Mouse (Mus musculus) kidney, postnatal 4 days (tissue): ENCODE measurements around the gene Arnt.
"Not testable (repeated sequence)": the region's sequence is repeated elsewhere in the genome, so short reads cannot be mapped to it uniquely, and the experiment has no call there.

Source experiments
- DNase-seq, 2 experiments: peaks; one replicate each; pipeline ENCODE4 v3.0.0; 2021; ENCODE audit warnings: mixed read lengths in 2 of 2

The Arnt gene

DNA sequence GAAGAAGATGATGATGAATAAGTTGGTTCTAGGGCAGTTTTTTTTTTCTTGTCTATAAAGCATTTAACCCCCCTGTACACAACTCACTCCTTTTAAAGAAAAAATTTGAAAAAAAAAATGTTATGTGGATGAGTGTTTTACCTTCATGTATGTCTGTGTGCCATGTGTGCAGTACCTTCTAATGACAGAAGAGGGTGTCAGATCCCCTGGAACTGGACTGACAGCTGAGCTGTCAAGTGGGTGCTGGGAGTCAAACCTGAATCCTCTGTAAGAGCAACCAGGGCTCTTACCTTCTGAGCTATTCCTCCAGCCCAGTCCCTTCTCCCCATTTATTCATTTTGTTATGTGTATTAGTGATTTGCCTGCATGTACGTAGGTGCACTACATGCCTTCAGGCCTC, 96.8 kb downstream of the Arnt start:
- no peak for DNase-seq

- DNase-seq: no peak
Observed at GRCm38 (mm10) chr3:95533364-95533763, 99.2 kb downstream of the Arnt start.

- no peak for DNase-seq
Observed at GRCm38 (mm10) chr3:95534927-95535326, 100.7 kb downstream of the Arnt start.

DNA sequence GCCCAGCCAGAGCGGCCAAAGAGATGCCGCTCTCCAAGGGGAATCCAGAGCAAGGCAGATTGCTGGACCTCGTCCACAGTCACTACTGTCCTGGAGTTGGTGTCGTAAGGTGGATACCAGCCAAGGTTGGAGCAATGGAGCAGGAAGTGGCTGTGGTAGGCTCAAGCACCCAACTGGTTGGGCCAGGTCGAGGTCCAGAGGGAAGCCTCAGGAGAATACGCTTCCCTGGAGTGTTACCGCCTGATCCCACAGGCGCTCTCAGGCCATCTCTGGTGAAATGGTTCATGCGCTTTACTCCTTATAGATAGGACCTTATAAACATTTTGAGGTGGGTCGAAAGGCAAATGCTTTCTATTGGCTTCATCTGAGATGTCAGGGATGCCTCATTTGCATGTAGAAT, 104.7 kb downstream of the Arnt start:
- no peak for DNase-seq

- no peak for DNase-seq
Observed at GRCm38 (mm10) chr3:95539837-95540236, 105.6 kb downstream of the Arnt start.

DNA sequence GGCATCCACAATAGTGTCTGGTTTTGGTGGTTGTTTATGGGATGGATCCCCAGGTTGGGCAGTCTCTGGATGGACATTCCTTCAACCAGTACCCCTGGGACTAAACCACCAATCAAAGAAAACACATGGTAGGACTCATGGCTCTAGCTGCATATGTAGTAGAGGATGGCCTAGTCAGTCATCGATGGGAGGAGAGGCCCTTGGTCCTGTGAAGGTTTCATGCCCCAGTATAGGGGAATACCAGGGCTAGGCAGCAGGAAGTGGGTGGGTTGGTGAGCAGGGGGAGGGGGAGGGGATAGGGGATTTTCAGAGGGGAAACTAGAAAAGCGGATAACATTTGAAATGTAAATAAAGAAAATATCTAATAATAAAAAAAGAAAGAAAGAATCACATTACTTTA, 107.0 kb downstream of the Arnt start:
- DNase-seq: not testable (repeated sequence)

GRCm38 (mm10) chr3:95542171-95542570, 108.0 kb downstream of the Arnt start:
- DNase-seq: no peak

DNA sequence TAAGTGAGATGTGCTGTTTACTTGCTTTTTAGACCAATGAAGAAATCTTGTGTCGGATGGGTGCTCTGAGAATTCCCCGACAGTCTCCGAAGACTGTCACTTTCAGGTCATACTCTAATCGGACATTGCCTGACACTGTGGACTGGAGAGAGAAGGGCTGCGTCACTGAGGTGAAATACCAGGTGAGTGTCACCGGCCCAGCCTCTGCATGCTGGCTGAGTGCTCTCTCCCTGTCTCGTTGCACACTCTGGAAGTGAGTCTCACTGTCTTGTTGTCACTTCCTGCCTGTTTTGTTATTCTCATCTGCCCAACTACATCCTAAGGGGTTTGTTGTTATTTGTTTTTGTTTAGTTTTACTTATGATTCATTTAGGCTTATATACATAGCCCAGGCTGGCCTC, 108.8 kb downstream of the Arnt start:
- no peak for DNase-seq
